Mouse (Mus musculus): ENCODE data around the gene Slc25a48.

Gene Slc25a48

DNA sequence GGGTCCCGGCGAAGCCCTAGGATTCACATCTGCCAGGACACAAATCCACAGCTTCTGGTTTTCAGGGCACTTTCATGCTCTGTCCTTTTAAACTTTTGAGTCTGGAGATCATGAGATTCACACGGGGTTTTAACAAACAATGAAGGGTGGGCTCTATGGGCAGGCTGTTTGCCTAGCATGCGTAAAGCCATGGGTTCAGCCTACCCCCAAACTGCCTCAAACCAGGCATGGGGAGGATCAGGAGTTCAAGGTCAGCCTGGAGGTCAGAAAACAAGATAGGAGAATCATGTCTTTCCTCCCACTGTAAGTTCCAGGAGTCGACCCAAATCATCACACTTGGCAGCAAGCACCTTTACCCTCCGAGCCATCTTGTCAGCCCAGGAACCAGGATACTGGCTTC, 18.6 kb upstream of the Slc25a48 start:
- H3K4me3 ChIP-seq (replicated peaks; ENCODE audit: low read length) = no peak overlapping the region
- H3K4me1 ChIP-seq (replicated peaks; ENCODE audit: low read depth, low read length) = peaks cover 26% of the 10 kb centered on the region
- no peaks in the 10 kb centered on the region for H3K36me3 ChIP-seq (ENCODE audit: insufficient read depth, low read length)
- H3K27me3 ChIP-seq (ENCODE audit: insufficient read depth, low read length) = peaks cover 25% of the 10 kb centered on the region
- H3K9me3 ChIP-seq (ENCODE audit: low read length) = no peaks in the 10 kb centered on the region
- no peak for TF ChIP-seq CTCF (conservative IDR thresholded peaks at IDR 0.05; ENCODE audit: low read length)
- no peak for TF ChIP-seq NANOG (IDR thresholded peaks at IDR 0.05; ENCODE audit: borderline replicate concordance, low read length)
- TF ChIP-seq POU5F1 (IDR thresholded peaks at IDR 0.05; ENCODE audit: borderline replicate concordance, low read length) = no peak

DNA sequence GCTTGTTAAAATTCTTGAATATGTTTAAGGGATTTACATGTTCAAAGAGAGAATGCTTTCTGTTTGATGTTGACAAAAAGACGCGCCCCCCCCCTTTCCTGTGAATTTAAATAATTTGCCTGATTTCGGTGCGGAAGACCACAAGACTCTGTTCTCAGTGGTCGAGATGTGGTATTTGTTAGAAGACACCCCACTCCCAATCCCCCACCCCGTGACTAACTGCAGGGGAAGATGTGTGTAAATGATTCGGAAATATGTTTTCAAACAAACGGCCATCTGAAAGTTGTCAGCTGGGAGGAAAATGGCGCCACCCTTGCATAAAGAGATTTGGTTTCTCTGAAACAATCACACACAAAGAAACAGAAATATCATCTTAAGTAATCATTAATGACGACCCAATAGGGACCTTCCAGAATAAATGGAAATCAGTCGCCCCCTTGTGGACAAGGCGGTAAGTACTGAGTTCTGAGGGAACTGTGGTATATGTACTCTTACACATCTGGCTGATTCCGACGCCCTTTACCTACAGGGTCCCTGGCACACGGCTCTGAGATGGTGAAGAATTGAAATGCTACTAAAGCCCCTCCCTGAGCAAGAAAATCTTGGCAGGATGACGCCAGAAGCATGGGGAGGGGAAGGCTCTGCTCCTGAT, 16.0 kb upstream of the Slc25a48 start:
- Histone ChIP-seq H3K27me3 (ENCODE audit: insufficient read depth, low read length) (peaks cover 36% of the 10 kb centered on the region), H3K36me3 (ENCODE audit: insufficient read depth, low read length) (no peaks in the 10 kb centered on the region), H3K4me1 (replicated peaks; ENCODE audit: low read depth, low read length) (peaks cover 26% of the 10 kb centered on the region), H3K9me3 (ENCODE audit: low read length) (no peaks in the 10 kb centered on the region), H3K4me3 (replicated peaks; ENCODE audit: low read length) (peak overlapping the region; percentile 35; the same call in 1 of the 2 replicates)
- TF ChIP-seq CTCF (conservative IDR thresholded peaks at IDR 0.05; ENCODE audit: low read length) (peak; percentile 59), POU5F1 (IDR thresholded peaks at IDR 0.05; ENCODE audit: borderline replicate concordance, low read length) (no peak)

DNA sequence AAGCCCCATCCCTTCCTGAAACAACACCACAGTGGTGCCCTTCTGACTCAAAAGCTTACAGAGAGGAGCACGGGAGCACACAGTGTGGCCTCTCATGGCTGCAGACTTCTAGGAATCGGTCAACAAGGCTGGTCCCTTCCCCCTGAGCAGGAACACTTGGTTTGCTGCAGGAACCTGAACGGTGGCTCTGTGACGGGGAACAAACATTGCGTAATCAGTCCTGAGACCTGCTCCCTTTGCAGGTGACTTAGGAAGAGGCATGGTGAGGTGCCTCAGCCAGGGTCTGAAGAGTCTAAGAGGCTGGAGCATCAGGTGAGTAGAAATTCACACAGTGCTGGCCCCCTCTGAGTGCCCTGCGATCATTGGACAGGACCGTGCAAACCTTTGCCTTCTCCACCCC, 12.2 kb upstream of the Slc25a48 start:
- no peaks in the 10 kb centered on the region for H3K9me3 ChIP-seq (ENCODE audit: low read length)
- peaks cover 62% of the 10 kb centered on the region for H3K27me3 ChIP-seq (ENCODE audit: insufficient read depth, low read length)
- H3K36me3 ChIP-seq (ENCODE audit: insufficient read depth, low read length) = no peaks in the 10 kb centered on the region
- H3K4me3 ChIP-seq (replicated peaks; ENCODE audit: low read length) = no peak overlapping the region
- peaks cover 20% of the 10 kb centered on the region for H3K4me1 ChIP-seq (replicated peaks; ENCODE audit: low read depth, low read length)
- TF ChIP-seq CTCF (conservative IDR thresholded peaks at IDR 0.05; ENCODE audit: low read length) (no peak), POU5F1 (IDR thresholded peaks at IDR 0.05; ENCODE audit: borderline replicate concordance, low read length) (no peak), NANOG (IDR thresholded peaks at IDR 0.05; ENCODE audit: borderline replicate concordance, low read length) (no peak)

DNA sequence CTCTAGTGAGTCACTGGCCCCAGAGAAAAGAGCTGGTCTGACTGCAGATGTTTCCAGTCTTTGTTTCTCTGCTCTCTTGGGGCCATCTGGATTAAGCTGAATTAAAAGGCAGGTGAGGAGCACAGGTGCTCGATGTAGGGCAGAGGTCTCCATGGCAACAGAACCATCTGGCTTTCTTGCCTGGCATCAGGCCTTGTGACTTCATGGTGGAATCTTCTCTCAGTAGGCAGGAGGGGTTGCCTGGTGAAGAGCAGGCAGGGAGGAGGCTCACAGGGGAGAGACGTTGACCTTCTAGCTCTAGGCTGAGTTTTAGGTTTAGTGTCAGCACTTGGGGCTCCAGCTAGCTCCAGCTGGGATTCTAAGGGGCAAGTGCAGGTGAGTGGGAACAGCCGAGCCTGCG, 11.8 kb upstream of the Slc25a48 start, which contains the start of gene Gm3045:
Gm3045 (plus strand) TSS at position 230 of the 400 bp plus-strand sequence.
- no peaks in the 10 kb centered on the region for H3K9me3 ChIP-seq (ENCODE audit: low read length)
- TF ChIP-seq CTCF (conservative IDR thresholded peaks at IDR 0.05; ENCODE audit: low read length) (no peak), NANOG (IDR thresholded peaks at IDR 0.05; ENCODE audit: borderline replicate concordance, low read length) (no peak), POU5F1 (IDR thresholded peaks at IDR 0.05; ENCODE audit: borderline replicate concordance, low read length) (no peak)
- H3K4me3 ChIP-seq (replicated peaks; ENCODE audit: low read length) = no peak within 1 kb of the TSS
- peaks cover 22% of the 10 kb centered on the region for H3K4me1 ChIP-seq (replicated peaks; ENCODE audit: low read depth, low read length)
- H3K36me3 ChIP-seq (ENCODE audit: insufficient read depth, low read length) = no peaks in the 10 kb centered on the region
- peaks cover 67% of the 10 kb centered on the region for H3K27me3 ChIP-seq (ENCODE audit: insufficient read depth, low read length)

DNA sequence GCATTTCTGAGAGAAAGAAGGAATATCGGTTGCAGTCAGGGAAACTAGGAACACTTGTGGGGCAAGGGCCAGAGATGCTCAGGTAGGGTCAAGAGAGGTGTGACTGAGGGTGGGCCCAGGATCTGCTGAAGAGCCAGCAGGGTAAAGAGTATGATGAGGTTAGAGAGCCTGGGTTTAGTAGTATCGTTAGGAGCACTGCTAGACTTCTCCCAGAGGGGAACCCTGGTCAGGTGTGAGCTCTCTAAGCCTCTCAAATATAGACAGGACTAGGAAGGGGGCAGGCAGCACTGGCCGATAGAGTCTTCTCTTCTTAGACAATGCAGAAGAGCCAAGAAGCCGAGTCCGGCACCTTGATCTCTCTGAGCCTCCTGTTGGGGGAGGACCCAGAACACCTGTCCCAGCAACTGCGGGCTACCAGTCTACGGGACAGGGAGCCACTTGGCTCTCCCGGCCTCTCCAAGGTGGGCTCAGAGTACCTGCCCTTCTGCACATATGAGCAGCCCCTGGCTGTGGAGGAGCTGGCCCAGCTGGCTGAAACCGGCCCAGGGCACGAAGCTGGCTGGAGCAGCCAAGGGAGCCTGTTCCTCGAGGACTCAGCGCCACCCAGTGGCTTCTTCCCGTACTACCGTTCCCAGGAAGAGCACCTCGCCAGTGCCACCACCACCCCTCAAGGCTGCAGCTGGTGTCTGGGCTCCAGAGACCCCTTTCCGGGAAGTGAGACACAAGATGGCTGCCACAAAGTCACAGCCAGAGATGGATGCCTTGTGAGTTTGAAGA, 9.2 kb upstream of the Slc25a48 start:
- peaks cover 74% of the 10 kb centered on the region for H3K27me3 ChIP-seq (ENCODE audit: insufficient read depth, low read length)
- H3K36me3 ChIP-seq (ENCODE audit: insufficient read depth, low read length) = no peaks in the 10 kb centered on the region
- no peak for TF ChIP-seq POU5F1 (IDR thresholded peaks at IDR 0.05; ENCODE audit: borderline replicate concordance, low read length)
- TF ChIP-seq NANOG (IDR thresholded peaks at IDR 0.05; ENCODE audit: borderline replicate concordance, low read length) = no peak
- peak; percentile 51 for TF ChIP-seq CTCF (conservative IDR thresholded peaks at IDR 0.05; ENCODE audit: low read length)
- no peaks in the 10 kb centered on the region for H3K9me3 ChIP-seq (ENCODE audit: low read length)
- H3K4me1 ChIP-seq (replicated peaks; ENCODE audit: low read depth, low read length) = peaks cover 33% of the 10 kb centered on the region
- no peak overlapping the region for H3K4me3 ChIP-seq (replicated peaks; ENCODE audit: low read length)

DNA sequence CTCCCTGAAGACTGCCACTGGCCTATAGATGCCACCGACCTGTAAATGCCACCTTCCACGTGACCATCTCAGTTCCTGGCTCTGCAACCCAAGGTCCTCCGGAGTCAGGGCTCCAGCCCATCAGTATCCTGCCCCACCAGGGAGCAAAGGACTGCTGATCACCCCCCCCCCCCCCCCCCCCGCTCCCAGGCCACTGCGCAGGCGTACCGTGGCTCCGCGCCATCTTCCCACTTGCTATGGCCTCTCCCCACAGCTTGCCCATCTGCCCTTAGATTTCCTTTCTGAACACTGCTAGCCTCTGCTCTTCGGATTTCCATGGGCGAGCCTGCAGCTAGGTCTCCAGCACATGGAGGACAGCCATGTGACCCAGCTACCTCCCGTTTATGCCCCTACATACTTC, 5.7 kb upstream of the Slc25a48 start:
- no peak for TF ChIP-seq NANOG (IDR thresholded peaks at IDR 0.05; ENCODE audit: borderline replicate concordance, low read length)
- TF ChIP-seq POU5F1 (IDR thresholded peaks at IDR 0.05; ENCODE audit: borderline replicate concordance, low read length) = no peak
- no peak for TF ChIP-seq CTCF (conservative IDR thresholded peaks at IDR 0.05; ENCODE audit: low read length)
- no peaks in the 10 kb centered on the region for H3K36me3 ChIP-seq (ENCODE audit: insufficient read depth, low read length)
- peak overlapping the region; percentile 57 for H3K4me3 ChIP-seq (replicated peaks; ENCODE audit: low read length)
- H3K9me3 ChIP-seq (ENCODE audit: low read length) = no peaks in the 10 kb centered on the region
- peaks cover 77% of the 10 kb centered on the region for H3K27me3 ChIP-seq (ENCODE audit: insufficient read depth, low read length)
- H3K4me1 ChIP-seq (replicated peaks; ENCODE audit: low read depth, low read length) = peaks cover 44% of the 10 kb centered on the region

DNA sequence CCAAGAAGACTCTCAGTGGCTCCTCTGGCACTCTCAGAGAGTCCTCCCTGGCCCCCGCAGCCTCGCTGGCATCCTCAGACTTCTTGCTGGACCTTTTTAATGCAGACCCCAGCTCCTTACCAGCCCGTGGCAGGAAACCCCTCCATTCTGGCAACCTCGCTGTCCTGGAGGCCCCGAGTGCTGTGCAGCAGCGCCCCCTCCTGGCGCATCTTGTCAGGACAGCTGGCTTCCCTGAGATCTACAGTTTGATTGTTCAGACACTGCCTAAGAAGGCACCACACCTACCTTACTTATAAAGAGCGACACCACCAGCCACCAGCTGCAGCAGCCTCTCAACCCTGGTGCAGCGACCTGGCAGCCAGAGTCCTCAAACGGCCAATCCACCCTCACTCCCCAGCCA, 4.7 kb upstream of the Slc25a48 start:
- peaks cover 78% of the 10 kb centered on the region for H3K27me3 ChIP-seq (ENCODE audit: insufficient read depth, low read length)
- TF ChIP-seq CTCF (conservative IDR thresholded peaks at IDR 0.05; ENCODE audit: low read length) (peak; percentile 80), NANOG (IDR thresholded peaks at IDR 0.05; ENCODE audit: borderline replicate concordance, low read length) (no peak)
- no peaks in the 10 kb centered on the region for H3K36me3 ChIP-seq (ENCODE audit: insufficient read depth, low read length)
- H3K4me3 ChIP-seq (replicated peaks; ENCODE audit: low read length) = peak overlapping the region; percentile 57
- peaks cover 54% of the 10 kb centered on the region for H3K4me1 ChIP-seq (replicated peaks; ENCODE audit: low read depth, low read length)
- no peaks in the 10 kb centered on the region for H3K9me3 ChIP-seq (ENCODE audit: low read length)

DNA sequence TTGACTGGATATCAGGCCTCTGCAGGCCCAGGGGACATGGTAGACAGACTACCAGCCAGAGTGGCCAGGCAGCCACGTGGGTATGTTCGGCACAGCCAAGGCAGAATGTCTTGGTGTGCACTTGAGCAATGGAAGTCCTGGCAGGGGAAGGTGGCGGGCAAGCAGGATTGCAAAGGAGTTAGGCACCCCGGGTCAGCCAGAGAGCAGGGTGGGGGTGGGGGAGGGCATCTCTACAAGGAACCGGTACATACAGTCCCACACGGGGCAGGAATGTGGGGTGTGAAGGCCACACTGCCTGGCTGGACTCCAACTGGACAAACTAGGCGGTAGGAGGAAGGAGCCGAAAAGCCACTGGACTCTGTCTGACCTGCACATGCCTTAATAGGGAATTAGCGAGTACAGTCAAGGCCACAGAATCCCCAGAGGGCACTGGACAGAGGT, 3.8 kb upstream of the Slc25a48 start:
- no peak for TF ChIP-seq CTCF (conservative IDR thresholded peaks at IDR 0.05; ENCODE audit: low read length)
- TF ChIP-seq POU5F1 (IDR thresholded peaks at IDR 0.05; ENCODE audit: borderline replicate concordance, low read length) = no peak
- no peak for TF ChIP-seq NANOG (IDR thresholded peaks at IDR 0.05; ENCODE audit: borderline replicate concordance, low read length)
- Histone ChIP-seq H3K27me3 (ENCODE audit: insufficient read depth, low read length) (peaks cover 84% of the 10 kb centered on the region), H3K4me1 (replicated peaks; ENCODE audit: low read depth, low read length) (peaks cover 56% of the 10 kb centered on the region), H3K9me3 (ENCODE audit: low read length) (no peaks in the 10 kb centered on the region), H3K36me3 (ENCODE audit: insufficient read depth, low read length) (no peaks in the 10 kb centered on the region), H3K4me3 (replicated peaks; ENCODE audit: low read length) (no peak overlapping the region)

Data from E14TG2a.4 (cell line).